ENCODE assay signal across 8 mouse cellular contexts in the genomic region with DNA sequence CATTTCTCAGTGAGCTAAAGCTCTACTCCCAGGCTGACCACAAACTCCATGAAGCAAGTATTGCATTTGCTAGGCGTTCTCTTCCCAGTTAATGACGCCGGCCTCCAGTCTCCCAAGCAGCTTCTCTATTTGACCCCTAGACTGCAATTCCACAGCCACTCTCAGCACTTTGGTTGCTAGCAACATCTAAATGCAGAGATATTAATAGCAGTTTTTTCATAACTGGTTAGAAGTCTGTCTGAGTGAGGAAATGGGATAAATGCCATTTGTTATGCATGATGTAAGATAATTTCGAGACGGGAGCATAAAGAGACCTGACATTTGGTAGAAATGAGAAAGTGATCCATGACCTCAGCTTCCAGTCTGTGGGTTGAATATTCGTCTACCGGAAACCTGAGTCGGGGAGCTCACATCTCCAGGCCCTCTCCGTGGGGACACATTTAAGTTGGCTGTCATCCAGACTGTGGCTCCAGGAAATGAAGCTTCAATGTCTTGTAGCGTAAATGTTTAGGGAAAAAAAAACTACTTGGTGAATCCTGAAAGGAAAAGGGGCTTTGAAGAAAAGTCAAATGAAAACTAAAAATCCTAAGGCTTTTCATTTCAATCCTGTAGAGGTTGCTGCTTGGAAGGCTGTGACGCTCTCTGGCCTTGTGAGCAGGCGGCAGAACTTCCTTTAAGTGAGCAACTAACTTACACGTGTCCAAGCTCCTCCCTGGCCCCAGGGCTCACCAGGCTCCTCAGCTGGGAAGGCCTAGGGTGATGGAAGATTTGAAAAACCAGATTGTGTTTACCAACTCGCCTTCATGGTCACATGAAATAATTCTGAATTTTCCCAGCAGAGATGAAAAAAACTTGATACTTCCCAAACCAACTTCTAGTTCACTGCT.
DNase-seq lines count a peak whose midpoint lies in the region; ATAC-seq and TF ChIP-seq lines count a peak whose summit lies in the region.

No protein-coding gene starts in this region.

- no peak overlapping the region for H3K4me2 ChIP-seq in heart, embryonic 15.5 days
- no peak overlapping the region for H3K4me2 ChIP-seq in limb, embryonic 15.5 days

- H3K36me3 ChIP-seq in heart, embryonic 15.5 days = no peaks in the 10 kb centered on the region
- no peaks in the 10 kb centered on the region for H3K36me3 ChIP-seq in limb, embryonic 15.5 days

- H3K9ac ChIP-seq in heart, embryonic 15.5 days = no peak overlapping the region
- no peak overlapping the region for H3K9ac ChIP-seq in limb, embryonic 15.5 days

- H3K27ac ChIP-seq in gastrocnemius, adult 2 months = peak overlapping the region; percentile 83
- H3K27ac ChIP-seq in brown adipose tissue, adult 24 weeks (replicated peaks; ENCODE audit: low read depth, low read length) = 0 out of 2 replicates have a peak overlapping the region, but pooled peaks have one; percentile 47
- H3K27ac ChIP-seq in heart, embryonic 15.5 days = peak overlapping the region; percentile 65
- H3K27ac ChIP-seq in limb, embryonic 15.5 days = peak overlapping the region; percentile 38

- 44% methylated on average over 14 of the region's 14 CpGs for WGBS in heart, embryonic 15.5 days
- WGBS in limb, embryonic 15.5 days = 42% methylated on average over 14 of the region's 14 CpGs

- peak overlapping the region; percentile 34 for H3K4me3 ChIP-seq in gastrocnemius, adult 2 months
- peak overlapping the region; percentile 26 for H3K4me3 ChIP-seq in brown adipose tissue, adult 24 weeks (ENCODE audit: insufficient read depth, low read depth, low read length)
- H3K4me3 ChIP-seq in heart, embryonic 15.5 days = no peak overlapping the region
- H3K4me3 ChIP-seq in limb, embryonic 15.5 days = no peak overlapping the region

- intact Hi-C loops in gastrocnemius, adult 2 months (cut with DNase I) = no loop called here

- H3K27me3 ChIP-seq in heart, embryonic 15.5 days = no peaks in the 10 kb centered on the region
- no peaks in the 10 kb centered on the region for H3K27me3 ChIP-seq in limb, embryonic 15.5 days

- no peaks in the 10 kb centered on the region for H3K9me3 ChIP-seq in heart, embryonic 15.5 days (replicated peaks)
- H3K9me3 ChIP-seq in limb, embryonic 15.5 days = no peaks in the 10 kb centered on the region

- TF ChIP-seq CTCF in gastrocnemius, adult 2 months (IDR thresholded peaks at IDR 0.05) = no peak

- peak; percentile 62 for DNase-seq in gastrocnemius, adult 2 months
- no peak for DNase-seq in gastrocnemius, postnatal 25 days
- DNase-seq in left cerebral cortex, adult 8-10 months (ENCODE audit: low spot score in 2 of 2) = no peak
- no peak for DNase-seq in right cerebral cortex, postnatal 14 days
- no peak for DNase-seq in thymus, postnatal 25 days

- ATAC-seq in heart, embryonic 15.5 days (replicated peaks; ENCODE audit: insufficient number of reproducible peaks, insufficient read depth, low FRiP score, low read depth) = no peak
- ATAC-seq in limb, embryonic 15.5 days (ENCODE audit: insufficient number of reproducible peaks, low FRiP score, low TSS enrichment, low read depth) = no peak

- peaks cover 7% of the 10 kb centered on the region for H3K4me1 ChIP-seq in brown adipose tissue, adult 24 weeks (ENCODE audit: control insufficient read depth, insufficient read depth, insufficient read length, low read length)
- H3K4me1 ChIP-seq in heart, embryonic 15.5 days (replicated peaks) = peaks cover 17% of the 10 kb centered on the region
- H3K4me1 ChIP-seq in limb, embryonic 15.5 days = peaks cover 6% of the 10 kb centered on the region; the same call in 1 of the 2 replicates

Comparison
In these comparisons a context has a peak if more than half of its experiments do, and no peak if none do; other contexts are left out.
1. H3K4me3 ChIP-seq: peak in gastrocnemius, adult 2 months (single experiment) and brown adipose tissue, adult 24 weeks (single experiment); none in heart, embryonic 15.5 days (single experiment) and limb, embryonic 15.5 days (single experiment).
2. Peak in every context shown above with its lines, with median percentiles within 50 percentile points of each other: H3K27ac ChIP-seq.